Mouse (Mus musculus): ENCODE results near the gene Rbfox3. TPM values are rescaled to one million over a fixed set of nuclear protein-coding genes. Genes with fewer than 3 reads are reported as not detected.

The Rbfox3 gene
- polyA plus RNA-seq, 1 experiment from 2014 or later, result 0.76 TPM

DNA sequence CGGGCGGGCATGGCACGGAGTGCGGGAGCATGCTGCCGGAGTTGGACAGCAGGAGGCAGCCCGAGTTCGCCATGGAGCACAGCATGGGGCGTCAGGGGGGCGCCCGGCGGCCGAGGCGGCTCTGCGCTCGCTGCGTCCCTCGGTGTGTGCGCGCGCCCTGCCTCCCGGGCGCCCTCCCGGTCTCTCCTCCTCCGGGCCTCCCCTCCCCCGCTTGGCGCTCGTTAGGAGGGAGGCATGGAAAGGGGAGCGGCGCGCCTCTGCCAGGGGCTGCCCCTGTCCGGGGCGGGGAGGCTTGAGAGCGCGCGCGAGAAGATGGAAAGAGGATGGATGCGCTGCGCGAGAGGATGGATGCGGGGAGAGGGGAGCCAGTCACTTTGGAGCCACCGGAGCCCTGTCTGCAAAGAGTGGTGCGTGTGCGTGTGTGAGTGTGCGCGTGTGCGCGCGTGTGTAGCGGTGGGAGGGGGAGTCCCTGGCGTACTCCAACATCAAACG is 341.8 kb downstream of the Rbfox3 start:
- ATAC-seq (ENCODE audit: low FRiP score, low TSS enrichment) (no peak), DNase-seq (ENCODE audit: low spot score) (no peak)
- Histone ChIP-seq H3K27ac (replicated peaks) (no peak overlapping the region), H3K27me3 (ENCODE audit: control insufficient read depth, insufficient read depth, low read length) (peaks cover 23% of the 10 kb centered on the region), H3K36me3 (ENCODE audit: control insufficient read depth, insufficient read depth, low read length) (no peaks in the 10 kb centered on the region), H3K4me1 (replicated peaks; ENCODE audit: control insufficient read depth, insufficient read depth) (no peaks in the 10 kb centered on the region), H3K4me3 (ENCODE audit: low read depth, low read length) (peak overlapping the region; percentile 1; the same call in 1 of the 2 replicates), H3K9me3 (ENCODE audit: control insufficient read depth, low read length) (no peaks in the 10 kb centered on the region), H3K4me2 (replicated peaks; ENCODE audit: low read depth) (no peak overlapping the region), H3K9ac (ENCODE audit: low read length) (no peak overlapping the region)
- TF ChIP-seq CTCF (IDR thresholded peaks at IDR 0.05; ENCODE audit: low read depth), result no peak
- TF ChIP-seq EP300 (optimal IDR thresholded peaks at IDR 0.05), result no peak
- under 1% methylated on average over 38 of the region's 51 CpGs for WGBS

DNA sequence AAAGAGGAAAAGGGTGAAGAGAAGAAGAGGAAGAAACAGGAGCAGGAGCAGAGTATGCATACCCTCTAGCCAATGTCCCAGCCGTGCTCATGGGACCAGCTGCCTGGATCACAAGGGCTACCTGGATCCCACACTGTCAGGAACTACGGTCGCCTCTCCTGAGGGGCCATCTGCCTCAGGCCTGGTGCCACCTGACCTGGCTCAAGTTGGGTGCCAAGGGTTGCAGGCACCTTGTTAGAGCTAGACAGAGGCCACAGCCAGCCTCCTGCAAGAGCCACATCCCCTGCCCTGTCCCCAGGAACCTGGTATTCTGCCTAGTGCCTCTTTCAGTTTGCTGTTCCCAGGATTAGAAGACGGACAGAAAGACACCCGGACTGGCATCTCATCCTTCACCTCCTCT is 347.5 kb downstream of the Rbfox3 start:
- Histone ChIP-seq H3K27me3 (ENCODE audit: control insufficient read depth, insufficient read depth, low read length) (peaks cover 3% of the 10 kb centered on the region; the same call in 1 of the 2 replicates), H3K4me1 (replicated peaks; ENCODE audit: control insufficient read depth, insufficient read depth) (no peaks in the 10 kb centered on the region), H3K9ac (ENCODE audit: low read length) (no peak overlapping the region), H3K36me3 (ENCODE audit: control insufficient read depth, insufficient read depth, low read length) (no peaks in the 10 kb centered on the region), H3K9me3 (ENCODE audit: control insufficient read depth, low read length) (no peaks in the 10 kb centered on the region), H3K4me2 (replicated peaks; ENCODE audit: low read depth) (no peak overlapping the region), H3K27ac (replicated peaks) (no peak overlapping the region), H3K4me3 (ENCODE audit: low read depth, low read length) (no peak overlapping the region)
- no peak for TF ChIP-seq CTCF (IDR thresholded peaks at IDR 0.05; ENCODE audit: low read depth)
- TF ChIP-seq EP300 (optimal IDR thresholded peaks at IDR 0.05), result no peak
- no peak for DNase-seq (ENCODE audit: low spot score)
- 90% methylated on average over 5 of the region's 5 CpGs for WGBS
- ATAC-seq (ENCODE audit: low FRiP score, low TSS enrichment), result no peak

DNA sequence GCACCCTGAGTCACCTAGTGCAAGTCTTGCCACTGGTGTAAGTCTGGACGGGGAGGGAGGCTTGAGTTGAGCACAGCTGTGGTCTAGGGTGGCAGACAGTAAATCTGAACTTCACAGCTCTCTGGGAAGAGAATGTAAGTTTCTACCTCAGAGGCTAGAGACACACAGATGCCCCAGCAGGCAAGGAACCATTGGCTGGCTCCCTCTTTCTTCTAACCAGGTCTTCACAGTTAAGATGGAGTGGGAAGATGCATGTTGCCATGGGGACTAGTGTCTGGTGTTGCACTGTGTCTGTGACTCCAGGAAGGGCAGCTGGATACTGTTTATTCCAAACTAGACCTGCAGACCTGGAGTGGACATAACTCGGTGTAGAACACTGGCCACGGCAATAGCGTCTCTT is 348.6 kb downstream of the Rbfox3 start:
- H3K36me3 ChIP-seq (ENCODE audit: control insufficient read depth, insufficient read depth, low read length), result no peaks in the 10 kb centered on the region
- DNase-seq (ENCODE audit: low spot score), result no peak
- no peaks in the 10 kb centered on the region for H3K27me3 ChIP-seq (ENCODE audit: control insufficient read depth, insufficient read depth, low read length)
- 84% methylated on average over 4 of the region's 4 CpGs for WGBS
- no peak overlapping the region for H3K9ac ChIP-seq (ENCODE audit: low read length)
- ATAC-seq (ENCODE audit: low FRiP score, low TSS enrichment), result no peak
- TF ChIP-seq CTCF (IDR thresholded peaks at IDR 0.05; ENCODE audit: low read depth), result no peak
- no peak for TF ChIP-seq EP300 (optimal IDR thresholded peaks at IDR 0.05)
- no peaks in the 10 kb centered on the region for H3K9me3 ChIP-seq (ENCODE audit: control insufficient read depth, low read length)
- H3K4me3 ChIP-seq (ENCODE audit: low read depth, low read length), result no peak overlapping the region
- H3K4me2 ChIP-seq (replicated peaks; ENCODE audit: low read depth), result no peak overlapping the region
- no peak overlapping the region for H3K27ac ChIP-seq (replicated peaks)
- H3K4me1 ChIP-seq (replicated peaks; ENCODE audit: control insufficient read depth, insufficient read depth), result no peaks in the 10 kb centered on the region

DNA sequence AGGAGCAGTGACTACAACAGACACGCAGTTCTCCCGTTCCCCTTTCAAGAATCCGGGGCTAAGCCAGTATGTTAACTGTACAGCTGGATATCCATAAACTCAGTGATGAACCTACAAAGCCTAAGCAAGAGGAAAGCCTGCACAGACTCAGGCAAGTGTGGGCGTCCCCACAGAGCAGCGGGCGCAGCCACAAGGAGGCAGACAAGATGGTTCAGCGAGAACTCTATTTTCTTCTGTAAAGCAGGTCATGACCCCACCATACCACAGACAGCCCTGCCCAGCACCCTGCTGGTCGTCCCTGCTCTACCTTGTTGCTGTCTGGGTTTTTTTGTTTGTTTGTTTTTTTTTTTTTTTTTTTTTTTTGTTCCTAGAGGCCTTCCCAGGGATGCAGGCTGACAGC is 353.2 kb downstream of the Rbfox3 start:
- Histone ChIP-seq H3K36me3 (ENCODE audit: control insufficient read depth, insufficient read depth, low read length) (no peaks in the 10 kb centered on the region), H3K27ac (replicated peaks) (no peak overlapping the region), H3K9me3 (ENCODE audit: control insufficient read depth, low read length) (no peaks in the 10 kb centered on the region), H3K4me1 (replicated peaks; ENCODE audit: control insufficient read depth, insufficient read depth) (no peaks in the 10 kb centered on the region), H3K4me3 (ENCODE audit: low read depth, low read length) (no peak overlapping the region), H3K9ac (ENCODE audit: low read length) (no peak overlapping the region), H3K27me3 (ENCODE audit: control insufficient read depth, insufficient read depth, low read length) (no peaks in the 10 kb centered on the region), H3K4me2 (replicated peaks; ENCODE audit: low read depth) (no peak overlapping the region)
- WGBS, result 54% methylated on average over 8 of the region's 8 CpGs
- DNase-seq (ENCODE audit: low spot score) (no peak), ATAC-seq (ENCODE audit: low FRiP score, low TSS enrichment) (no peak)
- TF ChIP-seq EP300 (optimal IDR thresholded peaks at IDR 0.05) (no peak), CTCF (IDR thresholded peaks at IDR 0.05; ENCODE audit: low read depth) (no peak)

DNA sequence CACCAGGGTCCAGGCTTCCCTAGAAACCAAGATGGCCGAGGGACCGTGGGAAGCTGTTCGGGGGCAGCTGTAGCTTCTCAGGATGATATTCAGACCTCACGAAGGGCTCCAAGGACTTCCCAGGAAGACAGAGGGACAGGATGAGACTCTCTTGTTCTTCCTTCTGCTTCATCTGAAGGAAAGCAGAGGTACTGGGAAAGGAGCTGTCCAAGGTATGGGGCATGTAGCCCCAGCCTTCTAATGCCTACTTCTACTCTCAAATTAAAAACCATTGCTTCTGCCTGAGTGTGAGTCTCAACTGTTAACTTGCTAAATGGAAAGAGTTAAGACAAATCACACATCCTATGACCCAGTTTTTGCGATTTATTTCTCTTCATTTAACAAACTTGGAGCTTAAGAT is 355.8 kb downstream of the Rbfox3 start:
- DNase-seq (ENCODE audit: low spot score), result no peak
- no peak for ATAC-seq (ENCODE audit: low FRiP score, low TSS enrichment)
- WGBS, result 64% methylated on average over 5 of the region's 5 CpGs
- Histone ChIP-seq H3K4me3 (ENCODE audit: low read depth, low read length) (no peak overlapping the region), H3K4me2 (replicated peaks; ENCODE audit: low read depth) (no peak overlapping the region), H3K9me3 (ENCODE audit: control insufficient read depth, low read length) (no peaks in the 10 kb centered on the region), H3K27ac (replicated peaks) (no peak overlapping the region), H3K27me3 (ENCODE audit: control insufficient read depth, insufficient read depth, low read length) (no peaks in the 10 kb centered on the region), H3K36me3 (ENCODE audit: control insufficient read depth, insufficient read depth, low read length) (no peaks in the 10 kb centered on the region), H3K9ac (ENCODE audit: low read length) (no peak overlapping the region), H3K4me1 (replicated peaks; ENCODE audit: control insufficient read depth, insufficient read depth) (no peaks in the 10 kb centered on the region)
- no peak for TF ChIP-seq EP300 (optimal IDR thresholded peaks at IDR 0.05)
- no peak for TF ChIP-seq CTCF (IDR thresholded peaks at IDR 0.05; ENCODE audit: low read depth)

DNA sequence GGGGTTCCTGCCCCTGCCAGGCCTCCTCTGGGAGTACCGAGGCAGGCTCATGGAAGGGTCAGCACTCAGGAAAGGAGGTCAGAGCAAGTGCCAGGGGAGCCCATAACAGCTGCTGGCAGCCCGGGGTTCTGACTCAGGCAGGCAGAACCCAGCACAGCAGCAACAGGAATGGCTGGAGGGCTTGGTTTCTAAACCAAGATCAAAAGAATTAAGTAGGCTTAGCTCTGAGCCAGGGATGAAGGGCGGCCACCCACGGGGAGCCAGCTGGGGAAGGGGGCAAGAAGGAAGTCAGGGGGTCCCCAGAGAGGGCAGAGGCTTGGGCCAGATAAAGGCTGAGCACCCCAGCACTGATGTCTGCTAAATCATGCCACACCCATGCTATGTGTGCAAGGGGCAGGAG is 356.9 kb downstream of the Rbfox3 start:
- Histone ChIP-seq H3K27ac (replicated peaks) (no peak overlapping the region), H3K4me1 (replicated peaks; ENCODE audit: control insufficient read depth, insufficient read depth) (no peaks in the 10 kb centered on the region), H3K27me3 (ENCODE audit: control insufficient read depth, insufficient read depth, low read length) (no peaks in the 10 kb centered on the region), H3K36me3 (ENCODE audit: control insufficient read depth, insufficient read depth, low read length) (no peaks in the 10 kb centered on the region), H3K4me3 (ENCODE audit: low read depth, low read length) (no peak overlapping the region), H3K4me2 (replicated peaks; ENCODE audit: low read depth) (no peak overlapping the region), H3K9me3 (ENCODE audit: control insufficient read depth, low read length) (no peaks in the 10 kb centered on the region), H3K9ac (ENCODE audit: low read length) (no peak overlapping the region)
- ATAC-seq (ENCODE audit: low FRiP score, low TSS enrichment), result no peak
- TF ChIP-seq CTCF (IDR thresholded peaks at IDR 0.05; ENCODE audit: low read depth) (no peak), EP300 (optimal IDR thresholded peaks at IDR 0.05) (no peak)
- 13% methylated on average over 4 of the region's 4 CpGs for WGBS
- no peak for DNase-seq (ENCODE audit: low spot score)

All from stomach, postnatal 0 days (tissue).